20 mouse cellular contexts compared by ENCODE assay signal in the genomic region with DNA sequence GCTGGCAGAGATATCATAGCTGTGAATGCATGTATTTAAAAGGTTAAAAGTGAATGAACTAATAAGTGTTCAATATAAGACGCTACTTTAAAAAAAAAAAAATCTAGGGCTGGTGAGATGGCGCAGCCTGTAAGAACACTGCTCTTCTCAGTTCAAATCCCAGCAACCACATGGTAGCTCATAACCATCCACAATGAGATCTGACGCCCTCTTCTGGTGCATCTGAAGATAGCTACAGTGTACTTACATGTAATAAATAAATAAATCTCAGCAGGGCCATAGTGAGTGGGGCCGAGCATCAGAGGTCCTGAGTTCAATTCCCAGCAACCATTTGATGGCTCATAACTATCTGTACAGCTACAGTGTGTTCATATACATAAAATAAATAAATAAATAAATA. TPM values are rescaled to one million over a fixed set of nuclear protein-coding genes. Genes with fewer than 3 reads are reported as not detected.
DNase-seq lines count a peak whose midpoint lies in the region; ATAC-seq and TF ChIP-seq lines count a peak whose summit lies in the region.
"Had no signal": no experiment of that assay in that cellular context is flagged by ENCODE, and none has a peak within 500 bp of the region (broad histone marks: within the 10 kb centered on the region; RNA-seq: fewer than 3 reads in every experiment).

No protein-coding gene starts in this region.

- H3K36me3 ChIP-seq in hindbrain, postnatal 0 days (ENCODE audit: insufficient read depth, low read length): peaks cover 5% of the 10 kb centered on the region; the same call in 1 of the 2 replicates
- H3K36me3 ChIP-seq in hindbrain, embryonic 12.5 days: peaks cover 25% of the 10 kb centered on the region
- peaks cover 38% of the 10 kb centered on the region for H3K36me3 ChIP-seq in lung, embryonic 14.5 days (ENCODE audit: insufficient read depth)
- H3K36me3 ChIP-seq in CH12.LX (replicated peaks in 1 of 2; ENCODE audit: control insufficient read depth in 1 of 2, insufficient read depth in 1 of 2, low read length in 1 of 2) (peaks cover 37 to 54% of the 10 kb centered on the region in 2 experiments), MEL (ENCODE audit: control insufficient read depth in 1 of 2, insufficient read depth in 2 of 2, low read length in 2 of 2) (peaks cover 0 to 5% of the 10 kb centered on the region in 2 experiments; a peak in 2 of 4 replicates)

- ATAC-seq in hindbrain, postnatal 0 days: no peak
- no peak for ATAC-seq in hindbrain, embryonic 12.5 days (ENCODE audit: low FRiP score)
- ATAC-seq in lung, embryonic 14.5 days (ENCODE audit: insufficient read depth): no peak
- ATAC-seq: forebrain, embryonic 15.5 days had no signal

- H3K9me3 ChIP-seq in hindbrain, postnatal 0 days (ENCODE audit: low read length): no peaks in the 10 kb centered on the region
- no peaks in the 10 kb centered on the region for H3K9me3 ChIP-seq in hindbrain, embryonic 12.5 days (replicated peaks)
- no peaks in the 10 kb centered on the region for H3K9me3 ChIP-seq in lung, embryonic 14.5 days (ENCODE audit: low read depth, low read length)
- H3K9me3 ChIP-seq in CH12.LX (replicated peaks; ENCODE audit: low read length) (peaks cover 3% of the 10 kb centered on the region), MEL (replicated peaks; ENCODE audit: insufficient read depth, low read length) (no peaks in the 10 kb centered on the region)
- H3K9me3 ChIP-seq: embryonic facial prominence, embryonic 12.5 days; forebrain, embryonic 15.5 days; heart, embryonic 12.5 days; hindbrain, embryonic 15.5 days; liver, embryonic 13.5 days had no signal

- no peak overlapping the region for H3K9ac ChIP-seq in hindbrain, postnatal 0 days (replicated peaks; ENCODE audit: low read length)
- H3K9ac ChIP-seq in hindbrain, embryonic 12.5 days: no peak overlapping the region
- no peak overlapping the region for H3K9ac ChIP-seq in lung, embryonic 14.5 days
- H3K9ac ChIP-seq in CH12.LX (ENCODE audit: insufficient read depth, low read depth): no peak overlapping the region
- no peak overlapping the region for H3K9ac ChIP-seq in MEL (ENCODE audit: control insufficient read depth, low read depth, low read length, poor library complexity, severe bottlenecking)
- H3K9ac ChIP-seq: embryonic facial prominence, embryonic 12.5 days; forebrain, embryonic 15.5 days; heart, embryonic 12.5 days; hindbrain, embryonic 15.5 days; liver, embryonic 13.5 days had no signal

- H3K79me2 ChIP-seq in CH12.LX (replicated peaks; ENCODE audit: control insufficient read depth, extremely low read depth, insufficient read depth, poor library complexity, severe bottlenecking) (no peaks in the 10 kb centered on the region), MEL (ENCODE audit: control insufficient read depth, insufficient read depth, low read length, poor library complexity) (no peaks in the 10 kb centered on the region)

- peak; percentile 36 for TF ChIP-seq CTCF in hindbrain, postnatal 0 days (IDR thresholded peaks at IDR 0.05; ENCODE audit: low read depth)
- TF ChIP-seq CTCF in lung, embryonic 14.5 days (IDR thresholded peaks at IDR 0.05; ENCODE audit: low read depth): peak; percentile 32; the same call in 1 of the 2 replicates
- peak in 1 of 2 experiments; percentile 32; a peak in 1 of 4 replicates for TF ChIP-seq CTCF in CH12.LX (conservative IDR thresholded peaks at IDR 0.05 in 1 of 2, IDR thresholded peaks at IDR 0.05 in 1 of 2; ENCODE audit: low read depth in 2 of 2, low read length in 2 of 2)
- peak in 2 of 3 experiments; percentile 15 to 24; a peak in 2 of 6 replicates for TF ChIP-seq CTCF in MEL (IDR thresholded peaks at IDR 0.05 in 2 of 3, conservative IDR thresholded peaks at IDR 0.05 in 1 of 3; ENCODE audit: control insufficient read depth in 1 of 3, insufficient read depth in 1 of 3, low read depth in 2 of 3, low read length in 3 of 3, poor library complexity in 1 of 3, severe bottlenecking in 1 of 3)

- in situ Hi-C loops in CH12.LX (cut with MboI; ENCODE audit: low pct_ligation_motif_present, low pct_unique_long_range_greater_than_20kb, low sequenced_read_pairs): loop anchor here (25.0 kb wide), 1 partner anchor 767 kb away; no protein-coding TSS in a partner anchor

- TF ChIP-seq RAD21 in CH12.LX (IDR thresholded peaks at IDR 0.05; ENCODE audit: low read depth, low read length) (no peak; the same call in 1 of the 2 replicates), MEL (IDR thresholded peaks at IDR 0.05; ENCODE audit: low read depth, low read length) (no peak)

- H3K27me3 ChIP-seq in hindbrain, postnatal 0 days (ENCODE audit: insufficient read depth, low read length): no peaks in the 10 kb centered on the region
- 0 out of 2 replicates have a peak, but pooled peaks cover 5% of the 10 kb centered on the region for H3K27me3 ChIP-seq in hindbrain, embryonic 12.5 days
- H3K27me3 ChIP-seq in lung, embryonic 14.5 days (ENCODE audit: insufficient read depth, low read length): peaks cover 1% of the 10 kb centered on the region; the same call in 1 of the 2 replicates
- H3K27me3 ChIP-seq in CH12.LX (replicated peaks) (no peaks in the 10 kb centered on the region), MEL (ENCODE audit: control insufficient read depth in 1 of 2, insufficient read depth in 2 of 2, low read length in 2 of 2) (no peaks in the 10 kb centered on the region)
- H3K27me3 ChIP-seq: forebrain, embryonic 15.5 days; hindbrain, embryonic 15.5 days had no signal

- H3K27ac ChIP-seq in hindbrain, postnatal 0 days: no peak overlapping the region
- no peak overlapping the region for H3K27ac ChIP-seq in hindbrain, embryonic 12.5 days
- H3K27ac ChIP-seq in lung, embryonic 14.5 days (ENCODE audit: low read depth): no peak overlapping the region
- no peak overlapping the region for H3K27ac ChIP-seq in CH12.LX (ENCODE audit: insufficient read depth, low read depth)
- H3K27ac ChIP-seq in MEL (ENCODE audit: control insufficient read depth, low read depth, low read length): no peak overlapping the region
- H3K27ac ChIP-seq: embryonic facial prominence, embryonic 12.5 days; forebrain, embryonic 15.5 days; hindbrain, embryonic 15.5 days; liver, embryonic 13.5 days had no signal

- TF ChIP-seq POLR2A in CH12.LX (IDR thresholded peaks at IDR 0.05; ENCODE audit: low read depth, low read length): no peak
- no peak for TF ChIP-seq POLR2A in MEL (IDR thresholded peaks at IDR 0.05; ENCODE audit: control insufficient read depth in 1 of 2, insufficient read depth in 1 of 2, low read depth in 1 of 2, low read length in 2 of 2, poor library complexity in 1 of 2)

- WGBS in hindbrain, postnatal 0 days: 63% methylated on average over 4 of the region's 4 CpGs
- 69% methylated on average over 4 of the region's 4 CpGs for WGBS in hindbrain, embryonic 12.5 days
- WGBS in lung, embryonic 14.5 days: 59% methylated on average over 4 of the region's 4 CpGs

- dilution Hi-C loops in CH12.LX (cut with MboI; ENCODE audit: extremely low pct_ligation_motif_present, extremely low pct_unique_long_range_greater_than_20kb, low sequenced_read_pairs): no loop called here

- H3K4me3 ChIP-seq in hindbrain, postnatal 0 days (ENCODE audit: low read length): no peak overlapping the region
- no peak overlapping the region for H3K4me3 ChIP-seq in hindbrain, embryonic 12.5 days
- H3K4me3 ChIP-seq in lung, embryonic 14.5 days (ENCODE audit: low read depth, low read length): no peak overlapping the region
- no peak overlapping the region for H3K4me3 ChIP-seq in CH12.LX (replicated peaks in 1 of 3; ENCODE audit: low read depth in 2 of 3, low read length in 2 of 3, poor library complexity in 1 of 3)
- H3K4me3 ChIP-seq in MEL (ENCODE audit: control insufficient read depth in 1 of 2, insufficient read depth in 1 of 2, low read depth in 2 of 2, low read length in 2 of 2): no peak overlapping the region
- H3K4me3 ChIP-seq: embryonic facial prominence, embryonic 12.5 days; forebrain, embryonic 15.5 days; heart, embryonic 12.5 days; hindbrain, embryonic 15.5 days; liver, embryonic 13.5 days had no signal

- DNase-seq in hindbrain, postnatal 0 days (ENCODE audit: low spot score): peak; percentile 28
- DNase-seq in lung, embryonic 14.5 days: no peak
- DNase-seq in lung, postnatal 10 days: no peak
- no peak for DNase-seq in CH12.LX (ENCODE audit: extremely low read depth)
- DNase-seq in MEL (ENCODE audit: low read depth, low spot score): peak; percentile 41
- DNase-seq in spleen, postnatal 4 days (ENCODE audit: low spot score in 2 of 2): no peak
- no peak for DNase-seq in frontal cortex, postnatal 25 days (ENCODE audit: low spot score in 2 of 2)
- DNase-seq: adrenal gland, adult 2 months; cerebellum, adult 8-10 months; heart, postnatal 36 days; kidney, adult 11 months; kidney, postnatal 14 days; liver, embryonic 13.5 days; lung, postnatal 4 days; thymus, postnatal 36 days had no signal

- H3K4me2 ChIP-seq in hindbrain, postnatal 0 days (ENCODE audit: low read depth, low read length): no peak overlapping the region
- H3K4me2 ChIP-seq in hindbrain, embryonic 12.5 days (replicated peaks): no peak overlapping the region
- no peak overlapping the region for H3K4me2 ChIP-seq in lung, embryonic 14.5 days
- no peak overlapping the region for H3K4me2 ChIP-seq in CH12.LX (ENCODE audit: insufficient read depth, low read depth, poor library complexity, severe bottlenecking)
- H3K4me2 ChIP-seq: embryonic facial prominence, embryonic 12.5 days; forebrain, embryonic 15.5 days; heart, embryonic 12.5 days; hindbrain, embryonic 15.5 days; liver, embryonic 13.5 days had no signal

- TF ChIP-seq EP300 in CH12.LX (IDR thresholded peaks at IDR 0.05; ENCODE audit: low read length): no peak
- TF ChIP-seq EP300 in MEL (IDR thresholded peaks at IDR 0.05; ENCODE audit: low read depth in 1 of 2, low read length in 2 of 2): no peak

- peaks cover 4% of the 10 kb centered on the region; the same call in 1 of the 2 replicates for H3K4me1 ChIP-seq in hindbrain, postnatal 0 days (ENCODE audit: insufficient read depth, low read length)
- H3K4me1 ChIP-seq in hindbrain, embryonic 12.5 days: no peaks in the 10 kb centered on the region
- no peaks in the 10 kb centered on the region; the same call in 1 of the 2 replicates for H3K4me1 ChIP-seq in lung, embryonic 14.5 days (ENCODE audit: insufficient read depth)
- no peaks in the 10 kb centered on the region for H3K4me1 ChIP-seq in CH12.LX (ENCODE audit: control insufficient read depth in 1 of 2, insufficient read depth in 2 of 2)
- H3K4me1 ChIP-seq in MEL (ENCODE audit: control insufficient read depth in 1 of 2, insufficient read depth in 2 of 2, low read length in 2 of 2): no peaks in the 10 kb centered on the region
- H3K4me1 ChIP-seq: heart, embryonic 12.5 days had no signal

RNA-seq across cellular contexts. Expression of gene Podxl2, which starts 4.6 kb away (rescaled TPM):
- 1,247 and 1,290 TPM in 2 replicates for total RNA-seq in hindbrain, postnatal 0 days (2014; rRNA removed)
- 675 and 695 TPM in 2 replicates for polyA plus RNA-seq in hindbrain, postnatal 0 days (2015; fragmentation: Nextera tagmentation; extraction: Ambion mirVana)
- 386 and 391 TPM in 2 replicates for polyA plus RNA-seq in hindbrain, embryonic 12.5 days (2016; fragmentation: Nextera tagmentation; extraction: Ambion mirVana)
- 52.0 and 56.7 TPM in 2 replicates for polyA plus RNA-seq in lung, embryonic 14.5 days (2014; fragmentation: Nextera tagmentation; extraction: Ambion mirVana)
- total RNA-seq in CH12.LX (2012; rRNA removed): 0.34 and 0.81 TPM in 2 replicates
- total RNA-seq in CH12.LX (2014; rRNA removed): 0.57 and 0.93 TPM in 2 replicates
- polyA plus RNA-seq in CH12.LX (2012; ENCODE audit: insufficient read length, low read depth): 0.79 TPM in 1 of 2 replicates, not detected in the other
- total RNA-seq in MEL (2012; rRNA removed): not detected in 2 replicates
- under 1 TPM in 1 of 2 experiments, not detected in 1; 0.10 TPM for polyA plus RNA-seq in MEL (2012; ENCODE audit: insufficient read depth in 1 of 2, insufficient read length in 2 of 2, low read depth in 1 of 2, low replicate concordance in 2 of 2, missing spikeins in 1 of 2)

RNA-seq across cellular contexts. Expression of gene Mcm2, which starts 19.1 kb away (rescaled TPM):
- total RNA-seq in hindbrain, postnatal 0 days (2014; rRNA removed): 35.3 and 37.0 TPM in 2 replicates
- 21.7 and 23.3 TPM in 2 replicates for polyA plus RNA-seq in hindbrain, postnatal 0 days (2015; fragmentation: Nextera tagmentation; extraction: Ambion mirVana)
- 119 and 130 TPM in 2 replicates for polyA plus RNA-seq in hindbrain, embryonic 12.5 days (2016; fragmentation: Nextera tagmentation; extraction: Ambion mirVana)
- polyA plus RNA-seq in lung, embryonic 14.5 days (2014; fragmentation: Nextera tagmentation; extraction: Ambion mirVana): 153 and 164 TPM in 2 replicates
- total RNA-seq in CH12.LX (2012; rRNA removed) (130 and 153 TPM in 2 replicates), CH12.LX (2014; rRNA removed) (146 and 148 TPM in 2 replicates), MEL (2012; rRNA removed) (214 and 242 TPM in 2 replicates)
- polyA plus RNA-seq in CH12.LX (2012; ENCODE audit: insufficient read length, low read depth) (148 and 207 TPM in 2 replicates), MEL (2012; ENCODE audit: insufficient read depth in 1 of 2, insufficient read length in 2 of 2, low read depth in 1 of 2, low replicate concordance in 2 of 2, missing spikeins in 1 of 2) (100 to 1,000 TPM; 110 to 268 TPM)

RNA-seq across cellular contexts. Expression of gene Tpra1, which starts 22.6 kb away (rescaled TPM):
- total RNA-seq in hindbrain, postnatal 0 days (2014; rRNA removed): 55.2 and 88.4 TPM in 2 replicates
- polyA plus RNA-seq in hindbrain, postnatal 0 days (2015; fragmentation: Nextera tagmentation; extraction: Ambion mirVana): 49.4 and 56.0 TPM in 2 replicates
- polyA plus RNA-seq in hindbrain, embryonic 12.5 days (2016; fragmentation: Nextera tagmentation; extraction: Ambion mirVana): 67.3 and 76.0 TPM in 2 replicates
- 49.4 and 53.6 TPM in 2 replicates for polyA plus RNA-seq in lung, embryonic 14.5 days (2014; fragmentation: Nextera tagmentation; extraction: Ambion mirVana)
- total RNA-seq in CH12.LX (2012; rRNA removed) (13.3 and 16.0 TPM in 2 replicates), CH12.LX (2014; rRNA removed) (9.3 and 12.2 TPM in 2 replicates), MEL (2012; rRNA removed) (20.3 and 22.9 TPM in 2 replicates)
- polyA plus RNA-seq in CH12.LX (2012; ENCODE audit: insufficient read length, low read depth) (13.5 and 15.6 TPM in 2 replicates), MEL (2012; ENCODE audit: insufficient read depth in 1 of 2, insufficient read length in 2 of 2, low read depth in 1 of 2, low replicate concordance in 2 of 2, missing spikeins in 1 of 2) (10 to 100 TPM in 1 of 2 experiments, not detected in 1; 42.4 TPM)

RNA-seq across cellular contexts. Expression of gene Abtb1, which starts 37.7 kb away (rescaled TPM):
- total RNA-seq in hindbrain, postnatal 0 days (2014; rRNA removed): 62.6 and 78.9 TPM in 2 replicates
- 31.5 and 34.8 TPM in 2 replicates for polyA plus RNA-seq in hindbrain, postnatal 0 days (2015; fragmentation: Nextera tagmentation; extraction: Ambion mirVana)
- polyA plus RNA-seq in hindbrain, embryonic 12.5 days (2016; fragmentation: Nextera tagmentation; extraction: Ambion mirVana): 32.1 and 36.1 TPM in 2 replicates
- 29.5 and 34.7 TPM in 2 replicates for polyA plus RNA-seq in lung, embryonic 14.5 days (2014; fragmentation: Nextera tagmentation; extraction: Ambion mirVana)
- total RNA-seq in CH12.LX (2012; rRNA removed) (11.2 and 18.4 TPM in 2 replicates), CH12.LX (2014; rRNA removed) (13.0 and 14.9 TPM in 2 replicates), MEL (2012; rRNA removed) (7.3 and 7.4 TPM in 2 replicates)
- polyA plus RNA-seq in CH12.LX (2012; ENCODE audit: insufficient read length, low read depth) (17.8 and 20.8 TPM in 2 replicates), MEL (2012; ENCODE audit: insufficient read depth in 1 of 2, insufficient read length in 2 of 2, low read depth in 1 of 2, low replicate concordance in 2 of 2, missing spikeins in 1 of 2) (10 to 100 TPM in 1 of 2 experiments, not detected in 1; 16.9 TPM)

Comparison
In these comparisons a context has a peak if more than half of its experiments do, and no peak if none do; other contexts are left out.
1. DNase-seq: peak in hindbrain, postnatal 0 days (single experiment) and MEL (single experiment); none in lung, embryonic 14.5 days (single experiment), lung, postnatal 10 days (single experiment), CH12.LX (single experiment), spleen, postnatal 4 days (0 of 2) and frontal cortex, postnatal 25 days (0 of 2).
2. RNA of gene Podxl2, which starts 4.6 kb away (polyA plus RNA-seq): 675 to 695 TPM in hindbrain, postnatal 0 days, 386 to 391 TPM in hindbrain, embryonic 12.5 days and 52.0 to 56.7 TPM in lung, embryonic 14.5 days; 0.79 TPM in CH12.LX and 0.10 TPM in MEL; every median in the first group is over 10 times any median in the second.